Mouse (Mus musculus): ENCODE measurements around the gene Eif2a.
A peak's percentile ranks its signal among the peaks of the same experiment; 100 is the strongest.

Gene Eif2a

GRCm38 (mm10) chr3:58525652-58526407, at the start of gene Eif2a, which contains the start of gene Serp1:
Gene Eif2a (plus strand): TSS chr3:58525821.
Gene Serp1 (minus strand): TSS chr3:58525892.
- ATAC-seq (ENCODE audit: insufficient number of reproducible peaks, low FRiP score, low TSS enrichment): peak; percentile 99

- no peak for ATAC-seq (ENCODE audit: insufficient number of reproducible peaks, low FRiP score, low TSS enrichment)
Measured at GRCm38 (mm10) chr3:58478755-58479455, 46.7 kb upstream of the Eif2a start.

- ATAC-seq (ENCODE audit: insufficient number of reproducible peaks, low FRiP score, low TSS enrichment): no peak
Measured at GRCm38 (mm10) chr3:58485883-58486282, 39.7 kb upstream of the Eif2a start.

- no peak for ATAC-seq (ENCODE audit: insufficient number of reproducible peaks, low FRiP score, low TSS enrichment)
Measured at GRCm38 (mm10) chr3:58487121-58487520, 38.5 kb upstream of the Eif2a start.

GRCm38 (mm10) chr3:58487999-58488775, 37.4 kb upstream of the Eif2a start:
- no peak for ATAC-seq (ENCODE audit: insufficient number of reproducible peaks, low FRiP score, low TSS enrichment)

- ATAC-seq (ENCODE audit: insufficient number of reproducible peaks, low FRiP score, low TSS enrichment): no peak
Measured at GRCm38 (mm10) chr3:58490787-58491186, 34.8 kb upstream of the Eif2a start.

GRCm38 (mm10) chr3:58493621-58494020, 32.0 kb upstream of the Eif2a start:
- ATAC-seq (ENCODE audit: insufficient number of reproducible peaks, low FRiP score, low TSS enrichment): no peak

GRCm38 (mm10) chr3:58501961-58502360, 23.7 kb upstream of the Eif2a start:
- ATAC-seq (ENCODE audit: insufficient number of reproducible peaks, low FRiP score, low TSS enrichment): no peak

GRCm38 (mm10) chr3:58503720-58504333, 21.8 kb upstream of the Eif2a start:
- no peak for ATAC-seq (ENCODE audit: insufficient number of reproducible peaks, low FRiP score, low TSS enrichment)

- ATAC-seq (ENCODE audit: insufficient number of reproducible peaks, low FRiP score, low TSS enrichment): no peak
Measured at GRCm38 (mm10) chr3:58504676-58505075, 20.9 kb upstream of the Eif2a start.

GRCm38 (mm10) chr3:58508020-58508750, 17.4 kb upstream of the Eif2a start:
- ATAC-seq (ENCODE audit: insufficient number of reproducible peaks, low FRiP score, low TSS enrichment): no peak

GRCm38 (mm10) chr3:58511581-58511980, 14.0 kb upstream of the Eif2a start:
- ATAC-seq (ENCODE audit: insufficient number of reproducible peaks, low FRiP score, low TSS enrichment): no peak

GRCm38 (mm10) chr3:58512740-58513139, 12.9 kb upstream of the Eif2a start:
- ATAC-seq (ENCODE audit: insufficient number of reproducible peaks, low FRiP score, low TSS enrichment): no peak

GRCm38 (mm10) chr3:58513483-58513882, 12.1 kb upstream of the Eif2a start:
- no peak for ATAC-seq (ENCODE audit: insufficient number of reproducible peaks, low FRiP score, low TSS enrichment)

- ATAC-seq (ENCODE audit: insufficient number of reproducible peaks, low FRiP score, low TSS enrichment): no peak
Measured at GRCm38 (mm10) chr3:58515947-58516601, 9.5 kb upstream of the Eif2a start.

GRCm38 (mm10) chr3:58516602-58516976, 9.0 kb upstream of the Eif2a start:
- ATAC-seq (ENCODE audit: insufficient number of reproducible peaks, low FRiP score, low TSS enrichment): no peak

GRCm38 (mm10) chr3:58517258-58517657, 8.4 kb upstream of the Eif2a start:
- no peak for ATAC-seq (ENCODE audit: insufficient number of reproducible peaks, low FRiP score, low TSS enrichment)

GRCm38 (mm10) chr3:58517800-58518199, 7.8 kb upstream of the Eif2a start:
- ATAC-seq (ENCODE audit: insufficient number of reproducible peaks, low FRiP score, low TSS enrichment): no peak

GRCm38 (mm10) chr3:58518962-58519361, 6.7 kb upstream of the Eif2a start:
- ATAC-seq (ENCODE audit: insufficient number of reproducible peaks, low FRiP score, low TSS enrichment): no peak

All from cerebellum, adult (tissue).